Mouse (Mus musculus) C2C12 (cell line): ENCODE data around the gene Zcchc4. TPM values are rescaled to one million over a fixed set of nuclear protein-coding genes. Genes with fewer than 3 reads are reported as not detected.

Source experiments
- H3K27me3 ChIP-seq: one replicate; pipeline ENCODE4 v1.6.1; 2011; ENCODE audit not compliant: control insufficient read depth, insufficient read depth, insufficient read length
- H3K36me3 ChIP-seq: one replicate; pipeline ENCODE4 v1.6.1; 2011; ENCODE audit not compliant: control insufficient read depth, insufficient read depth
- H3K4me3 ChIP-seq: one replicate; pipeline ENCODE4 v1.5.1; 2011; ENCODE audit warnings: mild to moderate bottlenecking, control low read depth; ENCODE audit not compliant: poor library complexity, insufficient read depth, severe bottlenecking
- H3K79me2 ChIP-seq: one replicate; pipeline ENCODE4 v1.6.1; 2011; ENCODE audit not compliant: control insufficient read depth, insufficient read depth
- H3K79me3 ChIP-seq: one replicate; pipeline ENCODE4 v1.6.1; 2011; ENCODE audit warnings: low read depth, control low read depth
- H3ac ChIP-seq: one replicate; pipeline ENCODE3; 2011; ENCODE audit warnings: low read depth; ENCODE audit not compliant: control insufficient read depth, insufficient read length
- CEBPB ChIP-seq: IDR thresholded peaks from one replicate; pipeline ENCODE4 v1.6.1; 2011; ENCODE audit warnings: low read depth, mild to moderate bottlenecking, control low read depth, moderate library complexity
- CTCF ChIP-seq: IDR thresholded peaks from one replicate; pipeline ENCODE4 v1.5.1; 2011; ENCODE audit not compliant: control insufficient read depth, insufficient read depth, insufficient read length
- FOSL1 ChIP-seq: IDR thresholded peaks from one replicate; pipeline ENCODE4 v1.8.0; 2011; ENCODE audit warnings: mild to moderate bottlenecking, low read length; ENCODE audit not compliant: poor library complexity, insufficient read depth, severe bottlenecking
- MAX ChIP-seq: IDR thresholded peaks from one replicate; pipeline ENCODE4 v1.6.1; 2011; ENCODE audit warnings: mild to moderate bottlenecking, control low read depth
- MYOD1 ChIP-seq: IDR thresholded peaks from one replicate; pipeline ENCODE4 v1.6.1; 2011; ENCODE audit warnings: low read depth; ENCODE audit not compliant: control insufficient read depth, insufficient read length
- MYOG ChIP-seq: IDR thresholded peaks from one replicate; pipeline ENCODE4 v1.6.1; 2011; ENCODE audit not compliant: control insufficient read depth, insufficient read length; ENCODE audit errors: extremely low read depth
- USF1 ChIP-seq: IDR thresholded peaks from one replicate; pipeline ENCODE4 v1.6.1; 2011; ENCODE audit warnings: low read depth, mild to moderate bottlenecking, control low read depth, moderate library complexity
- polyA plus RNA-seq: library from polyadenylated mRNA; unstranded; fragments of >200 nt; fragmentation: generic; extraction: Trizol; gene quantifications from one replicate; pipeline ENCODE4 v1.2.1, GENCODE M21; 2012; ENCODE audit warnings: missing spikeins

Gene Zcchc4
- polyA plus RNA-seq, 1 experiment = 9.7 TPM

GRCm38 (mm10) chr5:52833005-52833404, 57.8 kb downstream of the Zcchc4 start:
- TF ChIP-seq MYOD1 = no peak
- TF ChIP-seq CTCF = no peak
- H3K36me3 ChIP-seq = peaks cover 17% of the 10 kb centered on the region
- H3K27me3 ChIP-seq = no peaks in the 10 kb centered on the region
- H3K79me3 ChIP-seq = peaks cover 27% of the 10 kb centered on the region
- H3ac ChIP-seq = no peak overlapping the region
- H3K79me2 ChIP-seq = peaks cover 40% of the 10 kb centered on the region
- no peak overlapping the region for H3K4me3 ChIP-seq

- H3K36me3 ChIP-seq = peaks cover 23% of the 10 kb centered on the region
- H3K79me3 ChIP-seq = peaks cover 31% of the 10 kb centered on the region
- peak within 1 kb of the TSS; percentile 83 for H3ac ChIP-seq
- H3K27me3 ChIP-seq = no peaks in the 10 kb centered on the region
- TF ChIP-seq MAX (peak; percentile 15), USF1 (no peak)
- peak within 1 kb of the TSS; percentile 77 for H3K4me3 ChIP-seq
- H3K79me2 ChIP-seq = peaks cover 48% of the 10 kb centered on the region
Measured at GRCm38 (mm10) chr5:52833761-52834274, 58.6 kb downstream of the Zcchc4 start, which contains the start of gene Anapc4. Anapc4 (plus strand) TSS chr5:52834012.

DNA sequence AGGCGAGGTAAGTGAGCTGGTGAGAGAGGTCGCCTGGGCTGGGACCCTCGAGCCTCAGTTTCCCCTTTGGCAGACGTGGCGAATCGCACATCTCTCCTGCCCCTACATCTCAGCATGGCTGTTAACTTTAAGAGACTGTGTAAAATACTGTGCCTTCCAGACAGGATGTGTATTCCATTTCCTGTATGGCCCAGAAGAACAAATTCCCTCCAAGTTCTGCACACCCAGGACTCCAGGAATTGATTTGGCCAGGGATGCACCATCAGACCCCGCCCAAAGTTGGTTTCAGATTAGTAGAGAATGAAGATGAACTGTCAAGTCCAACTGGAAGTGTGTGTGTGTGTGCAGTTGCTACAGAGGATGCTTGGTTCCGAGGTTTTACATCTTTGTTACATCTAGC, 59.2 kb downstream of the Zcchc4 start:
- H3K79me2 ChIP-seq = peaks cover 49% of the 10 kb centered on the region
- H3ac ChIP-seq = peak overlapping the region; percentile 83
- H3K4me3 ChIP-seq = peak overlapping the region; percentile 77
- TF ChIP-seq FOSL1 (no peak), CTCF (no peak), USF1 (no peak), MAX (no peak), MYOG (no peak), MYOD1 (no peak), CEBPB (no peak)
- peaks cover 33% of the 10 kb centered on the region for H3K79me3 ChIP-seq
- no peaks in the 10 kb centered on the region for H3K27me3 ChIP-seq
- H3K36me3 ChIP-seq = peaks cover 23% of the 10 kb centered on the region

GRCm38 (mm10) chr5:52844319-52844718, 69.1 kb downstream of the Zcchc4 start:
- peaks cover under 1% of the 10 kb centered on the region for H3K79me3 ChIP-seq
- TF ChIP-seq CEBPB = no peak
- no peak for TF ChIP-seq CTCF
- no peak for TF ChIP-seq FOSL1
- no peak for TF ChIP-seq USF1
- TF ChIP-seq MAX = no peak
- no peak for TF ChIP-seq MYOG
- no peak for TF ChIP-seq MYOD1
- peaks cover 85% of the 10 kb centered on the region for H3K36me3 ChIP-seq
- no peak overlapping the region for H3ac ChIP-seq
- no peak overlapping the region for H3K4me3 ChIP-seq
- no peaks in the 10 kb centered on the region for H3K27me3 ChIP-seq
- H3K79me2 ChIP-seq = no peaks in the 10 kb centered on the region

DNA sequence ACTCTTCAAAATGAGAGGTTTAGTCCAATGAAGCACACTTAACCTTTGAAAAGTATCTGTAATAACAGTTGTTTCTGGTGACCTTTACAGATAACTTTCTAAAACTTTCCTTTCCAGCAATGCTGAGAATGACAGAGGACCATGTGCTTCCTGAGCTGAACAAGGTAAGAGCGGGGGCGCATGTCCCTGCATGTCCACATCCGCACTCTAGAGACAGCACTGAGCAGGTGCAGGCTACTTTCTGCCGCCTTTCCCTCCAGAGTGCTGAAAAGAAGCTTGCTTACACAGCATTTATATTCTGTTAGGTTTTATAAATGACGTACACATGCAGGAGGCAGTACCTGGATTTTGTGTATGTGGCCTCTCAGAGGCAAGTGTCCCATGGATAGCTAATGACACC, 80.5 kb downstream of the Zcchc4 start:
- Histone ChIP-seq H3ac (no peak overlapping the region), H3K79me2 (no peaks in the 10 kb centered on the region), H3K27me3 (no peaks in the 10 kb centered on the region), H3K36me3 (peaks cover 85% of the 10 kb centered on the region), H3K4me3 (no peak overlapping the region), H3K79me3 (no peaks in the 10 kb centered on the region)
- TF ChIP-seq USF1 = no peak

GRCm38 (mm10) chr5:52864446-52864845, 89.2 kb downstream of the Zcchc4 start:
- Histone ChIP-seq H3K4me3 (no peak overlapping the region), H3K79me3 (no peaks in the 10 kb centered on the region), H3K27me3 (no peaks in the 10 kb centered on the region), H3K36me3 (peaks cover 77% of the 10 kb centered on the region), H3K79me2 (no peaks in the 10 kb centered on the region), H3ac (no peak overlapping the region)
- TF ChIP-seq FOSL1 (no peak), USF1 (no peak), MAX (no peak), CEBPB (no peak), CTCF (no peak), MYOD1 (no peak), MYOG (no peak)
